Mouse (Mus musculus) megakaryocyte, embryonic 14.5 days (primary cell): ENCODE data around the gene Apoc2.
"Not testable (repeated sequence)": the region's sequence is repeated elsewhere in the genome, so short reads cannot be mapped to it uniquely, and the experiment has no call there.

Experiments used
- FLI1 ChIP-seq: IDR thresholded peaks from 2 replicates; pipeline ENCODE4 v1.6.1; 2012; ENCODE audit warnings: low read length, inconsistent platforms, mixed read lengths
- GATA1 ChIP-seq: IDR thresholded peaks from 3 replicates; pipeline ENCODE4 v1.6.1; 2012; ENCODE audit warnings: mixed read lengths, low read length, inconsistent platforms, borderline replicate concordance

GRCm38 (mm10) chr7:19686927-19687583 is 9.3 kb upstream of the Apoc2 start:
- TF ChIP-seq GATA1, FLI1: not testable (repeated sequence)
